Comparison of ENCODE assay signal across 8 mouse cellular contexts in the genomic region with DNA sequence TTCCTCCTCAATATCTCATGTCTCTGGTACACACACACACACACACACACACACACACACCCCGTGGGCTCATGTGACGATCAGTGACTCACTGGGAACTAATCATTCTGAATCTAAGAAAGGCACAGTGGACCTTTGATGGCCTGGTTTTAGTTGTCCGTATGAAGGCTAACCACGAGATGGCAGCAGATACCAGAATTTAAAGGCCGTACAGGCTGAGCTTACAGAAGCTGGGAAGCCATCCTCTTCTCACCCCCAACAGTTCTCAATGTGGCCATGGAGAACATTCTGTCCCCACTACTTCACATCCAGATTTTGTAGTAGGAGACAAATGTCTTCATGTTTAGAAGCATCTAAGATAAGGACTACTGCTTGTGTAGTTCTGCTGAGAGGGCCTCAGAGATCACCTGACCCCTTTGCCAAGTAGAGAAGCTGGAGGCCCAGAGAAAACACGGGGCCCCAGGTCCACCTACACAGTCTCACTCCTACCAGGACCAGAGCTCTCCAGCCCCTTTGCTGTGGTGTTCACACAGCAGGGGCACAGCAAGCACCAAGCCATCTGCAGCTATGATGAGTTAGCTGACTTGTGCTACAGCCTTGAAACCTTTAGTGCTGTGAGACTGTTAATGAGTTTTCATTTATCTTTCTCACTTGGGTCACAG.
DNase-seq lines count a peak whose midpoint lies in the region; ATAC-seq lines count a peak whose summit lies in the region.

No protein-coding gene starts in this region.

- H3K4me1 ChIP-seq in intestine, embryonic 15.5 days (replicated peaks) = peaks cover 6% of the 10 kb centered on the region; the same call in 1 of the 2 replicates

- no peaks in the 10 kb centered on the region for H3K27me3 ChIP-seq in intestine, embryonic 15.5 days (replicated peaks)

- H3K36me3 ChIP-seq in intestine, embryonic 15.5 days = peaks cover 27% of the 10 kb centered on the region

- H3K27ac ChIP-seq in intestine, embryonic 15.5 days = peak overlapping the region; percentile 44; the same call in 1 of the 2 replicates

- DNase-seq in adrenal gland, adult (ENCODE audit: inconsistent age in 2 of 2, low spot score in 1 of 2) = peak; percentile 83 to 93
- peak; percentile 87 for DNase-seq in embryo, embryonic 10 days (ENCODE audit: low spot score)
- DNase-seq in gastrocnemius, postnatal 25 days = peak; percentile 66
- DNase-seq in left cerebral cortex, postnatal 10 days (ENCODE audit: extremely low spot score in 1 of 2, low spot score in 2 of 2) = peak; percentile 64 to 69
- DNase-seq in mesoderm, embryonic 11.5 days (ENCODE audit: low read depth, low spot score) = peak; percentile 83
- peak; percentile 68 for DNase-seq in right cerebral cortex, postnatal 25 days

- WGBS in intestine, embryonic 15.5 days = 18% methylated on average over 6 of the region's 6 CpGs

- no peak overlapping the region for H3K9ac ChIP-seq in intestine, embryonic 15.5 days

- intact Hi-C loops in left cerebral cortex, postnatal 10 days (cut with DNase I) = loop anchor here (2.0 to 10.0 kb wide), 3 partner anchors 222 to 320 kb away; partner anchors contain the start of genes Arpc5 and Rgl1

- H3K4me3 ChIP-seq in intestine, embryonic 15.5 days (replicated peaks) = no peak overlapping the region

- ATAC-seq in intestine, embryonic 15.5 days = peak; percentile 76
- no peak for ATAC-seq in inflammation-experienced regulatory T-cells, adult 6 months

- no peaks in the 10 kb centered on the region for H3K9me3 ChIP-seq in intestine, embryonic 15.5 days

- H3K4me2 ChIP-seq in intestine, embryonic 15.5 days (replicated peaks) = no peak overlapping the region
